Mouse (Mus musculus) kidney, postnatal 4 days (tissue): ENCODE measurements at regions not wholly inside any gene's neighbourhood (a gene's known extent, or its start where the extent isn't known, plus 50 kb on each side); places are given as distances from the start of the nearest gene placed in this dataset.

Source experiments
- DNase-seq, 2 experiments: peaks; one replicate each; pipeline ENCODE4 v3.0.0; 2021; ENCODE audit warnings: mixed read lengths in 2 of 2

- no peak for DNase-seq
These were observed 383.3 kb downstream of the Amd2 start for GRCm38 (mm10) chr10:35328319-35328862.

DNA sequence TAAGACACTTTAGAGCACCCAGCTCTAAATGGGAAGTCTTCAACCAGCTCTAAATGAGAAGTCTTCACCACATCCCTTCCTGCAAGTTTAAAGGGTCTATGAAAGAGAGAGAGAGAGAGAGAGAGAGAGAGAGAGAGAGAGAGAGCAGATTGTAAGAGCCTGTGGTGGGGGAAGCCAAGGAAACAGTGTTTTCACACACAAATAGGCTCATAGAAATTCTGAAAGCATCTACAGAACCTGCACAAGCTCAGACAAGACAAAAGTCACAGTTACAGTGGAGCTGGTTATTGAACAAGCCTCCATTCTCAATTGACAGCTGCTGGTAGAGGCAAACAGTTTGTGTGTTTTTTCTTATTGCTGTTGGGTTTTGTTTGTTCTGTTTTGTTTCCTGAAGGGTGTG, 412.9 kb downstream of the Amd2 start:
- no peak for DNase-seq

DNA sequence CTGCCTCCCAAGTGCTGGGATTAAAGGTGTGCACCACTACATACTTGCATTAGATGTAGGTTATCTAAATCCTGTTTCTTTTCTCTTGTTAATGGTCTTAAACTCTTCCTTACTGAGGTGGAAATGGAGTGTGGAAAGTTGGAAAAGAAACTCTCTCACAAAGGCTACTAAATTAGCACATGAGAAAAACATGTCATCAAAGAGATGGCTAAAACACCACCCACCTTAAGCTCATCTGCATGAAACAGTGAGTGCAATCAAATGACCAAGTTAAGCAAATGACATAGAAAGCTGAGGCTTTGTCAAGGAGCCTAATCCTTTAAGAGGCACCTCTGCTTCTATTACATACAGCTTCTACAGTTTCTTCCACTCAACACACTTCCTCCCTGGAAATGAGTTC, 446.6 kb downstream of the Amd2 start:
- no peak for DNase-seq

GRCm38 (mm10) chr10:35236431-35236830, 475.3 kb downstream of the Amd2 start:
- no peak for DNase-seq

GRCm38 (mm10) chr10:35235260-35235659, 476.4 kb downstream of the Amd2 start:
- peak; percentile 15 to 35 for DNase-seq

DNA sequence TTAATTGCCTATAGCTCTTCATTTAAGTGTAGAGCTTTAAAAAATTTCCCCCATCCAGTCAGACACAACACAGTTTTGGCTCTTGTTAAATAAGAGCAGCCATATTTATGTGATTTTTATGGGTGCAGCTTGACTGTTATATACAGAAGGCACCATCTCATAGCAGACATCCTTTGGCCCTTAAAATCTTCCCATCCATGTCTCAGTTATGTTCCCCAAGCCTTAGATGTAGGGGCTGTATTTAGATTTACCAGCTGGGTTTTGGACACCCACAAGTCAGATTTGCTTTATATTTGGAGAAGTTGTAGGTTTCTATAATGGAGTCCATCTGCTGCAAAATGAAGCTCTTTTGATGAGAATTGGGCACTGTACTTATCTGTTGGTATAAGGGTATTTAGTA, 482.2 kb downstream of the Amd2 start:
- no peak for DNase-seq
